Mouse (Mus musculus) embryonic fibroblast, embryonic 13.5 days (primary cell): ENCODE results near the gene Aco2. TPM values are rescaled to one million over a fixed set of nuclear protein-coding genes. Genes with fewer than 3 reads are reported as not detected.
A peak's percentile ranks its signal among the peaks of the same experiment; 100 is the strongest.

ENCODE experiments used
- H3K27ac ChIP-seq: 2 replicates; pipeline ENCODE4 v1.5.1; 2012; ENCODE audit warnings: low read length, control low read depth, inconsistent platforms; ENCODE audit not compliant: insufficient read depth
- H3K4me1 ChIP-seq: 2 replicates; pipeline ENCODE4 v1.6.1; 2011; ENCODE audit warnings: low read length; ENCODE audit not compliant: control insufficient read depth, insufficient read depth
- H3K4me3 ChIP-seq: 2 replicates; pipeline ENCODE4 v1.5.1; 2011; ENCODE audit warnings: mild to moderate bottlenecking, control low read depth, low read length; ENCODE audit not compliant: insufficient read depth
- CTCF ChIP-seq: IDR thresholded peaks from 2 replicates; pipeline ENCODE4 v1.5.1; 2011; ENCODE audit warnings: mild to moderate bottlenecking, control low read depth, low read length, moderate library complexity, borderline replicate concordance; ENCODE audit not compliant: insufficient read depth
- POLR2A ChIP-seq: IDR thresholded peaks from 2 replicates; pipeline ENCODE4 v1.6.1; 2011; ENCODE audit warnings: low read depth, mild to moderate bottlenecking, control low read depth, low read length, moderate library complexity
- polyA plus RNA-seq: library from polyadenylated mRNA; stranded (reverse); fragments of >200 nt; gene quantifications from 2 replicates; pipeline ENCODE4 v1.2.4, GENCODE M21; 2011; ENCODE audit warnings: low read depth; ENCODE audit not compliant: missing spikeins, insufficient read length

Gene Aco2
- polyA plus RNA-seq, 1 experiment = 150 TPM

DNA sequence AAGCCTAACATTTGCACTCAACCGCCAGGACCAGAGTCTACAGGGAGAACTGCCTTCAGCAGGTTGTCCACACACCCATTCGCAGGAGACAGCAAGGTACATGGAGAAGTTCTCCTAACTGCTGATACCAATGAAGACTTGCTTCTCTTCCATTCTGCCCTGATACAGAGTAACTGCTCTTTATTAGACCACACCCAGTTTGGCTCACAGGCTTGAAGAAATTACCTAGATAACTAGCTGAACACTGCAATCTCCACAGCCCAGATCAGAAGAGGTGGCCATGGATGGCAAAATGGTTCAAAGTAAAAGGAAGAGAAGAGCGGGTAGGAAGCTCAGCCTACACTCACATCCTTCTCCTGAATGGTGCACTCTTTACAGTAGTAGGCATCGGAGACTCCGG lies 2.1 kb upstream of the Aco2 start:
- Histone ChIP-seq H3K4me3 (no peak overlapping the region), H3K27ac (no peak overlapping the region), H3K4me1 (no peaks in the 10 kb centered on the region)
- TF ChIP-seq CTCF = no peak
- no peak for TF ChIP-seq POLR2A

- TF ChIP-seq CTCF (no peak), POLR2A (0 out of 2 replicates have a peak, but pooled peaks have one; percentile 48)
- Histone ChIP-seq H3K4me3 (peak within 1 kb of the TSS; percentile 73), H3K4me1 (no peaks in the 10 kb centered on the region), H3K27ac (peak within 1 kb of the TSS; percentile 98)
Observed at GRCm38 (mm10) chr15:81871604-81872261, 376 bp upstream of the Aco2 start, which contains the start of gene Phf5a. TSS of gene Phf5a (minus strand) at chr15:81871911.

DNA sequence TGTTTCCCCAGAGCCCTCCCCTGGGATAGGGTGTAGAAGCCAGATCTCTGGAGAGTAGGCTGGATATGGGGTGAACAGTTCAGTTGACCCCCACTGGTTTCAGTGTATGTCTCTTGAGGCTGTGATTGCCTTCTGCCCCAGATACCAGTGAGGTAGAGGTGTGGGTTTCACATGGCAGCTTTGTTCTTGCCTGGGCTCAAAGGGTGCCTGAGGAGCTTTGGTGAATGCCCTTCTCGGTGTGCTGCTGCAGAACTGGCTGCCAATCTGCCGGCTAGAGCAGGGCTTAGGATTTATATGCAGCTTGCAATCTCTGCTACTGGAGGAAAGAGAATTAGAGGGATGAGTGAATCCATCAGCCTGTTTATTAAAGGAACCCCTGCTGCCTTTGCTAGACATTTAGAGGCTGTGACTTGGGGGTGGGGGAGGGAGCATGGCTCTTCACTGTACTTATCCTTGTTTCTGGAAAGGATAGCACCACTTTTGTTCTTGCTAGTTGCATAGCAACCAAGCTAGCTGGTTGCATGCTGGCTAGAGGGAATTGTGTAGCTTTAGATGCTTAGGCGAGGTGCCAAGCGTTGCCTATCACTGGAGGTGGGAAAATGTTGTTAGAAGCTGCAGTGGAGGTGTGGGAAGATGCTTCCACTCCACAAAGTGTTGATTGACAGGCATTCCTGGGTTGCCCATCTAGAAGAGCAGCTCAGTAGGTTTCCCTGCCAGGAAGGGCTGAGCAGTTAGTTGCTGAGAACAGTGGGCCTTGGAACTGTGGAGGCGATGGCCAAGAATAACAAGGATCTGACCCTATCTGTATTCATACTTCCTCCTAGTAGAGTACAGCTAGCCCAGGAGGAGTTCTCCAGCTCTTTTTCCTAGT lies 7.7 kb downstream of the Aco2 start:
- TF ChIP-seq CTCF (no peak), POLR2A (no peak)
- no peak overlapping the region for H3K27ac ChIP-seq
- no peaks in the 10 kb centered on the region for H3K4me1 ChIP-seq
- H3K4me3 ChIP-seq = no peak overlapping the region

DNA sequence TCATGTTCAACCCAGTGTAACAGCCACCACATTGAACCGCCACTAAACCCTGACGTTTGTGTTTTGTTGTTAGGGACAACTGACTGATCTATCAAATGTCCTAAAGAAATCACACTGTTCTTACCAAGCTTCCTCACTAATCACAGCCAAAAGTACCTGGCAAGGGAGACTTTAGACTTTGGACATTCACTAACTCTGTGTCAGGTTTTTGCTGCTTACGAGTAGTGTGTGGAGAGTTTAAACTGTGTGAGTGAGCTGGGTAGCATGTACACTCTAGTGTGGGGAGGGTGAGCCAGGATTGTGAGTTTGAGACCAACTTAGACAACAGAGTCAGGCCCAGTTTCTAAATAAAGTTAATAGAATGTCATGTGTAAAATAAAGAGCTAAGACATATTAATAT lies 10.2 kb downstream of the Aco2 start:
- TF ChIP-seq POLR2A = no peak
- TF ChIP-seq CTCF = no peak
- Histone ChIP-seq H3K4me1 (no peaks in the 10 kb centered on the region), H3K27ac (no peak overlapping the region), H3K4me3 (no peak overlapping the region)

GRCm38 (mm10) chr15:81885418-81885934 lies 13.4 kb downstream of the Aco2 start:
- H3K4me1 ChIP-seq = no peaks in the 10 kb centered on the region
- no peak overlapping the region for H3K4me3 ChIP-seq
- H3K27ac ChIP-seq = no peak overlapping the region
- TF ChIP-seq CTCF (no peak), POLR2A (no peak)

DNA sequence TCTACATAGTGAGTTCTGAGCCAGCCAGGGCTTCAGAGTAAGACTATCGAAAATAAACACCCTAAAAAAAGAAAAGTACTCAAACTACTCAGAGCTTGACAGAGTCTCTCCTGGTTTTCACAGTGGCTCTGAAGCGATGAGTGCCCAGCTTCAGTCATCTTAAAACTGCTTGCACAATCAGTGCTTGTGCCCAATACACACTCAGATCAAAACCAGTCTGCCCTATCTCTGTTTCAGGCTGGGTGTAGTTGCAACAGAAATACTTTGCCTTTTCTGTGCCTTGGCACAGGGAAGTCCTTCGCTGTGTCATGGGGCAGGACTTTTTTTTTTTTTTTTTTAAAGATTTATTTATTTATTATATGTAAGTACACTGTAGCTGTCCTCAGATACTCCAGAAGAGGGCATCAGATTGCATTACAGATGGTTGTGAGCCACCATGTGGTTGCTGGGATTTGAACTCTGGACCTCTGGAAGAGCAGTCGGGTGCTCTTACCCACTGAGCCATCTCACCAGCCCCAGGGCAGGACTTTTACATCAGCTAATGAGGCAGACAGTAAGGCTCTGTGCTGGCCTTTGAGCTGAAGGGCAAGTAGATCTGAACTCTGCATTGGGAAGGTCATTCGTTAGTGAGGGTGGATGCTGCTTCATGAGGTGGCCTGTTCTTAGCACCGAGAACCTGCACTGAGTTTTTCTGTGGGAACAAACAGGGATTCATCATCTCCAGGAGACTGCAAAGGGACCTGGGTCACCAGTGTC lies 14.9 kb downstream of the Aco2 start:
- TF ChIP-seq CTCF (no peak), POLR2A (no peak)
- no peaks in the 10 kb centered on the region for H3K4me1 ChIP-seq
- H3K4me3 ChIP-seq = no peak overlapping the region
- H3K27ac ChIP-seq = no peak overlapping the region

- no peak overlapping the region for H3K4me3 ChIP-seq
- no peaks in the 10 kb centered on the region for H3K4me1 ChIP-seq
- no peak for TF ChIP-seq CTCF
- no peak for TF ChIP-seq POLR2A
Observed at GRCm38 (mm10) chr15:81889175-81889574, 17.1 kb downstream of the Aco2 start.

GRCm38 (mm10) chr15:81891140-81891802 lies 19.2 kb downstream of the Aco2 start:
- Histone ChIP-seq H3K4me1 (no peaks in the 10 kb centered on the region), H3K27ac (no peak overlapping the region), H3K4me3 (no peak overlapping the region)
- TF ChIP-seq CTCF (no peak), POLR2A (no peak)

More at GRCm38 (mm10) chr15:81889175-81889574, 17.1 kb downstream of the Aco2 start:
- H3K27ac ChIP-seq = no peak overlapping the region
